In genomic region chr17:83973461-83974350, GRCm38 (mm10) we compare ENCODE assay signal across 8 mouse cellular contexts.
DNase-seq lines count a peak whose midpoint lies in the region; ATAC-seq and TF ChIP-seq lines count a peak whose summit lies in the region.

No protein-coding gene starts in this region.

- H3K27me3 ChIP-seq in liver, postnatal 0 days (ENCODE audit: insufficient read depth, low read length): no peaks in the 10 kb centered on the region
- no peaks in the 10 kb centered on the region for H3K27me3 ChIP-seq in stomach, embryonic 16.5 days (ENCODE audit: control insufficient read depth, insufficient read depth, low read length)

- peaks cover 48% of the 10 kb centered on the region for H3K4me1 ChIP-seq in brown adipose tissue, adult 24 weeks (ENCODE audit: control insufficient read depth, insufficient read depth, insufficient read length, low read length)
- peaks cover 9% of the 10 kb centered on the region for H3K4me1 ChIP-seq in liver, postnatal 0 days (ENCODE audit: insufficient read depth)
- peaks cover 11% of the 10 kb centered on the region; the same call in 1 of the 2 replicates for H3K4me1 ChIP-seq in stomach, embryonic 16.5 days (ENCODE audit: control insufficient read depth, insufficient read depth, low read length)

- intact Hi-C loops in gastrocnemius, adult 2 months (cut with DNase I): loop anchor here (2.0 kb wide), 1 partner anchor 215 kb away; no protein-coding TSS in a partner anchor

- peak overlapping the region; percentile 48 for H3K4me2 ChIP-seq in liver, postnatal 0 days (ENCODE audit: low read depth, low read length)
- peak overlapping the region; percentile 17; the same call in 1 of the 2 replicates for H3K4me2 ChIP-seq in stomach, embryonic 16.5 days (ENCODE audit: low read depth, low read length)

- no peaks in the 10 kb centered on the region for H3K36me3 ChIP-seq in liver, postnatal 0 days (replicated peaks; ENCODE audit: insufficient read depth, low read length)
- H3K36me3 ChIP-seq in stomach, embryonic 16.5 days (ENCODE audit: control insufficient read depth, insufficient read depth, low read length): no peaks in the 10 kb centered on the region

- H3K9me3 ChIP-seq in liver, postnatal 0 days (ENCODE audit: low read length): no peaks in the 10 kb centered on the region
- 0 out of 2 replicates have a peak, but pooled peaks cover 3% of the 10 kb centered on the region for H3K9me3 ChIP-seq in stomach, embryonic 16.5 days (replicated peaks; ENCODE audit: control insufficient read depth, low read length)

- no peak for TF ChIP-seq EP300 in liver, postnatal 0 days (IDR thresholded peaks at IDR 0.05; ENCODE audit: low read depth)

- TF ChIP-seq CTCF in gastrocnemius, adult 2 months (IDR thresholded peaks at IDR 0.05): peak; percentile 77
- TF ChIP-seq CTCF in liver, postnatal 0 days (IDR thresholded peaks at IDR 0.05; ENCODE audit: low read depth): peak; percentile 69

- WGBS in liver, postnatal 0 days (ENCODE audit: insufficient replicate concordance): 21% methylated on average over 18 of the region's 18 CpGs
- 41% methylated on average over 18 of the region's 18 CpGs for WGBS in stomach, embryonic 16.5 days

- peak overlapping the region; percentile 28; the same call in 1 of the 2 replicates for H3K4me3 ChIP-seq in gastrocnemius, adult 2 months
- no peak overlapping the region for H3K4me3 ChIP-seq in brown adipose tissue, adult 24 weeks (ENCODE audit: insufficient read depth, low read depth, low read length)
- no peak overlapping the region for H3K4me3 ChIP-seq in liver, postnatal 0 days (ENCODE audit: low read depth, low read length)
- no peak overlapping the region for H3K4me3 ChIP-seq in stomach, embryonic 16.5 days (replicated peaks; ENCODE audit: low read length)

- H3K9ac ChIP-seq in liver, postnatal 0 days (replicated peaks): no peak overlapping the region
- peak overlapping the region; percentile 33; the same call in 1 of the 2 replicates for H3K9ac ChIP-seq in stomach, embryonic 16.5 days (ENCODE audit: low read length)

- DNase-seq in gastrocnemius, adult 2 months: peak; percentile 62
- DNase-seq in gastrocnemius, postnatal 4 days (ENCODE audit: low spot score in 2 of 2): no peak
- peak; percentile 65 to 81 for DNase-seq in CD8-positive naive resting alpha-beta T cell, adult 2 months (ENCODE audit: low read depth in 2 of 2, low spot score in 2 of 2)
- peak; percentile 75 for DNase-seq in heart, postnatal 4 days
- no peak for DNase-seq in liver, postnatal 0 days

- ATAC-seq in liver, postnatal 0 days: no peak
- ATAC-seq in stomach, embryonic 16.5 days (ENCODE audit: insufficient read depth, low FRiP score): no peak
- no peak for ATAC-seq in frontal cortex, adult (ENCODE audit: low TSS enrichment)

- peak overlapping the region; percentile 75 for H3K27ac ChIP-seq in gastrocnemius, adult 2 months
- peak overlapping the region; percentile 35 for H3K27ac ChIP-seq in brown adipose tissue, adult 24 weeks (replicated peaks; ENCODE audit: low read depth, low read length)
- H3K27ac ChIP-seq in liver, postnatal 0 days (ENCODE audit: low read depth): no peak overlapping the region
- peak overlapping the region; percentile 24; the same call in 1 of the 2 replicates for H3K27ac ChIP-seq in stomach, embryonic 16.5 days (ENCODE audit: low read length)

Comparison
In these comparisons a context has a peak if more than half of its experiments do, and no peak if none do; other contexts are left out.
1. DNase-seq: peak in gastrocnemius, adult 2 months (single experiment), CD8-positive naive resting alpha-beta T cell, adult 2 months (2 of 2) and heart, postnatal 4 days (single experiment); none in gastrocnemius, postnatal 4 days (0 of 2) and liver, postnatal 0 days (single experiment).